Mouse (Mus musculus): Measurements from ENCODE around the gene Hyal4. TPM values are rescaled to one million over a fixed set of nuclear protein-coding genes. Genes with fewer than 3 reads are reported as not detected.
A peak's percentile ranks its signal among the peaks of the same experiment; 100 is the strongest.

Gene Hyal4
- polyA plus RNA-seq (2015; fragmentation: Nextera tagmentation; extraction: Ambion mirVana), result not detected in 2 replicates

DNA sequence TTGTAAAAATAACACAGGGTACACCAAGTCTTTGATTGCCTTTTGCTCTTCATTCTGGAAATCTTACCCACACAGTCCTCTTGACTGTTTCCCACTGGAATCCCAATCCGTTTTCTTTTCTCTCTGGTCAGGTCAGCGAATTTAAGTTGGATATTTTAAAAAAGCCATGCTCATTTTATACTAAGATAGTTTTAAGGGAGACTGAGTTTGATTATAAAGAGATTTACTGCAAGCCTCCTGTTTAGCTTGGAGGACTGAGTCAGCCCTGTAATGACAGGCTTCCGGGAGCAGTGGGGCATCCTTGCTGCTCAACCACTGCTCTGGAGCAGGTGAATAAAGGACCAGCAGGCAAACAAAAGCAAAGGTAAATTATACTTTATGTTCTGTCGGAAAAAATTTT is at the start of gene Hyal4:
Gene Hyal4 (plus strand): TSS at position 301 of the 400 bp plus-strand sequence.
- WGBS, result 89% methylated on average over 4 of the region's 4 CpGs

DNA sequence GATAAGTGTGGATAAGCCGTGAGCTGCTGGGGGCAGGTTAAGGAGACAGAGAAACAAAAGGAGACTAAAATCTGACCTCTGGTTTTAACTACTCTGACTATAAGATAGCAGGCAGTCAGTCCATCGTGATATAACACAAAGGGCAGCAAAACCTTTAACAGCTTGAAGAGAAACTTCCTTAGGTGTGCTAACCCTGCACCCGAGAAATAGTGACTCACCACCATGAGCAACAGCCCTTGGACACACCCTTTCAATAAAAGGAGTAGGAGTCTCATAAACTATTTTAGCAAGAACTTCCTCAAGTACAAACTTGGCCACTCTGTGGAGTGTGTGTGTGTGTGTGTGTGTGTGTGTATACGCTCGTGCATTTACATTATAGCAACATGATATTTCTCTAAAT is 41.0 kb upstream of the Hyal4 start:
- H3K4me2 ChIP-seq (replicated peaks), result no peak overlapping the region
- WGBS, result 94% methylated on average over 5 of the region's 5 CpGs
- H3K27me3 ChIP-seq, result no peaks in the 10 kb centered on the region
- no peak overlapping the region for H3K4me3 ChIP-seq
- no peak for ATAC-seq (replicated peaks)
- no peaks in the 10 kb centered on the region for H3K36me3 ChIP-seq
- H3K4me1 ChIP-seq, result no peaks in the 10 kb centered on the region
- no peaks in the 10 kb centered on the region for H3K9me3 ChIP-seq
- H3K27ac ChIP-seq (replicated peaks), result no peak overlapping the region
- no peak overlapping the region for H3K9ac ChIP-seq (replicated peaks)

More for the DNA sequence above, at the start of gene Hyal4:
- H3K9me3 ChIP-seq, result no peaks in the 10 kb centered on the region
- no peak within 1 kb of the TSS for H3K4me3 ChIP-seq
- ATAC-seq (replicated peaks), result no peak
- H3K27ac ChIP-seq (replicated peaks), result no peak within 1 kb of the TSS
- H3K9ac ChIP-seq (replicated peaks), result no peak within 1 kb of the TSS
- no peaks in the 10 kb centered on the region for H3K36me3 ChIP-seq
- H3K4me2 ChIP-seq (replicated peaks), result no peak within 1 kb of the TSS
- no peaks in the 10 kb centered on the region for H3K27me3 ChIP-seq
- H3K4me1 ChIP-seq, result no peaks in the 10 kb centered on the region

DNA sequence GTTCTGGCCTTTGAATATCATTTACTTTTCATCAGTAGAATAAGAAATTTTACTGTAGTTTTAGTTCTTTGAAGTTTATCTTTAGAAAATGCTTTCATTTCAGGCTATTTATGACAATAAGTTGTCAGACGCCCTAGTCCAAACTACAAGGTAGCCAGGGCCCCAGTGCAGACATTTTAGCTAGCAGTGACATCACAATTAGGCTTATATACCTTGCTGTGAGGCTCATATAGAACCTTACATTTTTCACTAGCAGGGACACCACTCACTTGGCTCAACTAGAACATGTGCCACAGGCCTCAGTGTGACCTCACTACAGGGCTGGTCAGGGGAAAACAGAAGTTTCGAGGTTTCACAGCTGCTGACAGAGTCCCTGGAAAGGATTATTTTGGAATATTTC is 40.6 kb upstream of the Hyal4 start:
- 88% methylated on average over 2 of the region's 2 CpGs for WGBS
- no peak overlapping the region for H3K4me2 ChIP-seq (replicated peaks)
- no peak overlapping the region for H3K9ac ChIP-seq (replicated peaks)
- no peaks in the 10 kb centered on the region for H3K36me3 ChIP-seq
- no peak overlapping the region for H3K27ac ChIP-seq (replicated peaks)
- no peaks in the 10 kb centered on the region for H3K27me3 ChIP-seq
- no peaks in the 10 kb centered on the region for H3K9me3 ChIP-seq
- ATAC-seq (replicated peaks), result no peak
- H3K4me3 ChIP-seq, result no peak overlapping the region
- H3K4me1 ChIP-seq, result no peaks in the 10 kb centered on the region

DNA sequence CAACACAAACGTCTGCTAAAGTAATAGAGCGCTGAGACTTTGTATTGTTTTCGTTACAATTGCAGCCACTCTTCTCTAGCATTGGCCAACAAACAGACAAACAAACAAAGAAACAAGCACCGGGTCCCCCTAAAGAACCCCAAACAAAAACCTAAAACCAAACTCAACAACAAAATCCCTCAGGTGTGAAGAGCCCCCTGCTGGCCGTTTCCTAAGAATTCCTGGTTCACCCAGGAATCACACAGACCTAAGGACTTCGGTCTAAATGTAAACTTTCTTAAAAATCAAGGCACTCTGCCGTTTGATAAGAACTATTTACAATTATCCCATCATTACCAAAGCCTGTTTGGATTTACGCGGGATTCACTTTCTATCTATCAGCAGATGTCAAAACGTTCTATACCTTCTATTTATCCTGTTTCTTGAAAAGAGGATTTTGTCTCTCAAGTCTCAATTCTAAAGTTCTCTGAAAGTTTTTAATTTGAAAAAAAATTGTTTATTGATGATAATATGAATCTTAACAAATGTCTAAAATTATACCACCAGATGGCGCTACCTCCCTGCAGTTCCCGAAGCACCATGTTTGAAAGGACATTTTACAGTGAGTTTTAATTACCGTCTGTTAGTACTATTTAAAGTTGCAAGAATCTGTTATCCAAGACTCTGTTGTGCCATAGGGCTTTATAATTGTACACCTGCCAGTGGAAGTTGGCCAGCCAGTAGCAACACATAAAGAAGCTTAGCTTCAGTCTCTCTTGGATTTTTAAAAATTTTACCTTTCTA is 26.6 kb upstream of the Hyal4 start:
- WGBS, result 30% methylated on average over 13 of the region's 13 CpGs
- Histone ChIP-seq H3K27ac (replicated peaks) (no peak overlapping the region), H3K27me3 (no peaks in the 10 kb centered on the region), H3K4me2 (replicated peaks) (no peak overlapping the region), H3K9me3 (no peaks in the 10 kb centered on the region), H3K4me3 (no peak overlapping the region), H3K4me1 (no peaks in the 10 kb centered on the region), H3K36me3 (no peaks in the 10 kb centered on the region), H3K9ac (replicated peaks) (no peak overlapping the region)
- ATAC-seq (replicated peaks), result peak; percentile 83

DNA sequence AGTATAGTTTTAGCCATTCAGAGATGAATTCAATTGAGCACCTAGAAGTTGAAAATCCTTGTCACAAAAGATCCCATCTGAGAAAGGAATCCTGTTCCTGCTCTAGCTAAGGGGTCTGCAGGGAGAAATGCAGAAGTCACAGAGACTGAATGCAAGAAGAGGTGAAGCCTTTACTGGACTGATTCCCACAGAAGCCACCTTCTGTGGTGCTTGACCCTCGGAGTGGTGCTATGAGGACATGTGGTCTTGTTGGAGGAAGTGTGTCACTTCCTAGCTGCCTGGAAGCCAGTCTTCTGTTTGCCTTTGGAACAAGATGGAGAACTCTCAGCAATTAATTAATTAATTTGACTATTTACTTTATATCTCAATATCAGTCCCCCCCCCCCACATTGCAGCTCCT is 20.0 kb upstream of the Hyal4 start:
- WGBS, result 84% methylated on average over 1 of the region's 1 CpGs
- no peaks in the 10 kb centered on the region for H3K9me3 ChIP-seq
- H3K4me1 ChIP-seq, result no peaks in the 10 kb centered on the region
- no peaks in the 10 kb centered on the region for H3K27me3 ChIP-seq
- H3K27ac ChIP-seq (replicated peaks), result no peak overlapping the region
- no peak overlapping the region for H3K4me2 ChIP-seq (replicated peaks)
- no peak overlapping the region for H3K4me3 ChIP-seq
- H3K9ac ChIP-seq (replicated peaks), result no peak overlapping the region
- H3K36me3 ChIP-seq, result no peaks in the 10 kb centered on the region
- ATAC-seq (replicated peaks), result no peak

DNA sequence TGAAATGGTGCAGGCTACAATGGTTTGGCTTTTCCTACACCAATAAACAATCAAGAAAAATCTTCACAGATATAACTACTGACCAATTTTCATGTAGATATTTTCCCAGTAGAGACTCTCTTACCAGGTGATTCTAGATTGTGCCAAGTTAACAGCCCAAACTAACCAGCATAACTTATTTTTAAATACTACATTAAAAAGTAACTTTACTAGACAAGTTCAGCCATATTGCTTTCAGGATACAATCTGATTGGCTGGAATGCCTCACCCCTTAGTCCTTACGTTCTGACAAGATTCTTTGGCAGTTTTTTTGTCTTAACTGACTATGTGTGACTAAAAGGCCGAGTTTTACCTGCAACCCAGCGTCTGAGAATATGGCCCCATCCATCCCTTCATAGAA is 15.2 kb upstream of the Hyal4 start, which contains the start of gene Hyal6:
Gene Hyal6 (plus strand): TSS at position 301 of the 400 bp plus-strand sequence.
- Histone ChIP-seq H3K27me3 (no peaks in the 10 kb centered on the region), H3K4me2 (replicated peaks) (no peak within 1 kb of the TSS), H3K9me3 (no peaks in the 10 kb centered on the region), H3K9ac (replicated peaks) (no peak within 1 kb of the TSS), H3K36me3 (no peaks in the 10 kb centered on the region), H3K4me3 (no peak within 1 kb of the TSS), H3K27ac (replicated peaks) (no peak within 1 kb of the TSS), H3K4me1 (no peaks in the 10 kb centered on the region)
- 83% methylated on average over 3 of the region's 3 CpGs for WGBS
- ATAC-seq (replicated peaks), result no peak

DNA sequence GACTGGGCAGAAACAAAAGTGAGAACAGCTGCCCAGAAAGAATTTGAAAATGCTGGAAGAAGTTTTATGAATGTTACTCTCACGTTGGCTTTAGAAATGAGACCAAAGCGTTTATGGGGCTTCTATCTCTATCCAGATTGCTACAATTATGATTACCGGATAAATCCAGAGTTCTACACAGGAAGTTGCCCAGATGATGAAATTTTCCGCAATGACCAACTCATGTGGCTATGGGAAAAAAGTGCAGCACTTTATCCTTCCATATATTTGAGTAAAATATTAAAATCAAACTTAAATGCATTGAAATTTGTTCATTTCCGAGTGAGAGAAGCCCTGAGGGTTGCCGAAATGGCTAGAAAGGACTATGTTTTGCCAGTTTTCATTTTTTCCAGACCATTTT is 13.6 kb upstream of the Hyal4 start:
- H3K27me3 ChIP-seq, result no peaks in the 10 kb centered on the region
- WGBS, result 91% methylated on average over 6 of the region's 6 CpGs
- no peak overlapping the region for H3K4me2 ChIP-seq (replicated peaks)
- H3K9ac ChIP-seq (replicated peaks), result no peak overlapping the region
- H3K4me3 ChIP-seq, result no peak overlapping the region
- no peak overlapping the region for H3K27ac ChIP-seq (replicated peaks)
- H3K9me3 ChIP-seq, result no peaks in the 10 kb centered on the region
- no peaks in the 10 kb centered on the region for H3K4me1 ChIP-seq
- ATAC-seq (replicated peaks), result no peak
- H3K36me3 ChIP-seq, result no peaks in the 10 kb centered on the region

DNA sequence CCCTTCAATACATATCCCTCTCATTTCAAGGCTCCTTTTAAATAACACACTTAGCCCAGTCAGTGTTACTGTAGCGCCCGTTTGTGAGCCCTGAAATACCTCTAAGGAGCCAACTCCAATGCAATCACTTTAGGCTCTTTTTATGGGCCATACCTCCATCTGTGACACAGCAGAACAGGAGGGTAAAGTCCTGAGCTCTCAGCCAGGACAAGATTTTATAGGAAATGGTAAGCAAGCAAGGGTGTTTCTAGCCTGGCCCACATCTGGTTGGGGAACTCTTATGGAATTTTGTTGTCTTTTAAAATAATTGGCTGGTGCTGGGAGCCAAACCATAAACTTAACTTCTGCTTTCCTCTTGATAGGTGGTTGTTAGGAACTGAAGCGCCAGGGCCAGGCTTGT is 11.2 kb downstream of the Hyal4 start:
- no peaks in the 10 kb centered on the region for H3K4me1 ChIP-seq
- no peak overlapping the region for H3K9ac ChIP-seq (replicated peaks)
- no peak for ATAC-seq (replicated peaks)
- H3K4me3 ChIP-seq, result no peak overlapping the region
- no peaks in the 10 kb centered on the region for H3K36me3 ChIP-seq
- 95% methylated on average over 3 of the region's 3 CpGs for WGBS
- H3K4me2 ChIP-seq (replicated peaks), result no peak overlapping the region
- no peak overlapping the region for H3K27ac ChIP-seq (replicated peaks)
- no peaks in the 10 kb centered on the region for H3K9me3 ChIP-seq
- H3K27me3 ChIP-seq, result no peaks in the 10 kb centered on the region

DNA sequence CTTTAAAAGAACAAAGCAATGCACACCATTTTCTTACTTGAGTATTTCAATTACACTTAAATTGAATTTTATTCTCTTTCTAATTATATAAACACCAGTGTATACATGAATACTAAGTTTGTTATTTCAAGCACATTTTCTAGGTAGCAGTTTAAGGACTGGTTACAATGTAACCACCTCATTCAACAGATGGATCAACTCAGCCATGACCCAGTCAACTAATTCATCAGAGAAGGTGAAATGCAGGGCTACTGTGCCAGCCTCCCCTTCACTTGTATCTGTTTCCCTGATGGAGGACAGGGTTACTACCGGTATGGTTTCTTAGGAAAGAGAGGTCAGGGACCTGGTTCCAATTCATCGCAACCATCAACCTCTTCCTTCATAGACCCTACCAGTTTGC is 18.1 kb downstream of the Hyal4 start:
- Histone ChIP-seq H3K9ac (replicated peaks) (no peak overlapping the region), H3K4me1 (no peaks in the 10 kb centered on the region), H3K9me3 (no peaks in the 10 kb centered on the region), H3K36me3 (no peaks in the 10 kb centered on the region), H3K4me2 (replicated peaks) (no peak overlapping the region), H3K27me3 (no peaks in the 10 kb centered on the region), H3K27ac (replicated peaks) (no peak overlapping the region), H3K4me3 (no peak overlapping the region)
- WGBS, result 91% methylated on average over 2 of the region's 2 CpGs
- ATAC-seq (replicated peaks), result no peak

DNA sequence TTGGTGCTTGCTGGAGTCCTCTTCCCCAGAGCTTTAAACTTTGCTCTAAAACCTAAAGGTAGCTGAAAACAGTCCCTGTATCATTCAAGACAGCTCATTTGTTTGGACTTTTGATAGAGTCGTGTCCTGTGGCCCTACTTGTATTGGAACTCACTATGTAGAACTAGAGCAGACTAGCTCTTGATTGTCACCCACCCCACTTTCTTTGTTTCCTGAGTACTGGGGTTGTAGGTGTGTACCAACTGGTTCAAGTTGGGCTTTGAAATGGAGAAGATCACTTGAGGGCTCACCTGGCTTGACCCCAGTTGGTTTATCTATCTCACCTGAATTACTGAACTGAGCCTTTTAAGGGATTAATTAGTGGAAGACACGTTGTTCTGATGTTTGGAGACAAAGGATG is 31.1 kb downstream of the Hyal4 start:
- Histone ChIP-seq H3K4me1 (no peaks in the 10 kb centered on the region), H3K9ac (replicated peaks) (no peak overlapping the region), H3K36me3 (no peaks in the 10 kb centered on the region), H3K4me3 (no peak overlapping the region), H3K9me3 (no peaks in the 10 kb centered on the region), H3K27ac (replicated peaks) (no peak overlapping the region), H3K4me2 (replicated peaks) (no peak overlapping the region), H3K27me3 (no peaks in the 10 kb centered on the region)
- ATAC-seq (replicated peaks), result no peak
- 62% methylated on average over 2 of the region's 2 CpGs for WGBS

DNA sequence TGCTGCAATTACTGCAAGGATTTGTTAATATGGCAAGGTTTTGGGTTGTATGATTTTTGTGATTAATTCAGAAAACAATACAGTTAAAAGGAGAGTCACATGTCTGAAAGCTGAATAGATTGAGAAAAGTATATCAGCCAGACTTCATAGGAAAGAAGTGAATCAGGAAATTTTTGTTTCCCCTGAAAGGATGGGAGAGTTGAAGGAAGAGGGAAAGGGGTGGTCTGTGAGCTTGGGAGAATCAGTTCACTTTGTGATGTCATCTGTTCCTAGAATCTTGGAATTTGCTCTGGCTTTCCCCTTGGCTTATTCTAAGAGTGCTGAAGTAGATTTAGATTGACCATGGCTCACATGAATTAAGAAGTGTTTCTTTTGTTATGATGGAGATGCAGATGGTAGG is 42.8 kb downstream of the Hyal4 start, which contains the start of gene Spam1:
Gene Spam1 (plus strand): TSS at position 301 of the 400 bp plus-strand sequence.
- no peak within 1 kb of the TSS for H3K27ac ChIP-seq (replicated peaks)
- no peak for ATAC-seq (replicated peaks)
- no peaks in the 10 kb centered on the region for H3K9me3 ChIP-seq
- no peak within 1 kb of the TSS for H3K4me2 ChIP-seq (replicated peaks)
- H3K36me3 ChIP-seq, result no peaks in the 10 kb centered on the region
- H3K4me3 ChIP-seq, result no peak within 1 kb of the TSS
- no peaks in the 10 kb centered on the region for H3K27me3 ChIP-seq
- no peak within 1 kb of the TSS for H3K9ac ChIP-seq (replicated peaks)
- no peaks in the 10 kb centered on the region for H3K4me1 ChIP-seq
